Mouse (Mus musculus) retina, adult 2 months (tissue): ENCODE measurements at regions not wholly inside any gene's neighbourhood (a gene's known extent, or its start where the extent isn't known, plus 50 kb on each side); places are given as distances from the start of the nearest gene placed in this dataset.

Source experiments
- DNase-seq: peaks from one replicate; pipeline ENCODE4 v3.0.0-alpha.2; 2012; ENCODE audit warnings: low read depth, low spot score

GRCm38 (mm10) chr12:26068685-26069008, 346.4 kb downstream of the Rnf144a start:
- DNase-seq, result no peak

- no peak for DNase-seq
These were observed 347.0 kb downstream of the Rnf144a start for GRCm38 (mm10) chr12:26067866-26068684.

- DNase-seq, result no peak
These were observed 354.7 kb downstream of the Rnf144a start for GRCm38 (mm10) chr12:26060378-26060777.

GRCm38 (mm10) chr12:26059090-26059489, 356.0 kb downstream of the Rnf144a start:
- DNase-seq, result no peak

- no peak for DNase-seq
These were observed 357.5 kb downstream of the Rnf144a start for GRCm38 (mm10) chr12:26057491-26058054.

GRCm38 (mm10) chr12:26046991-26047390, 368.1 kb downstream of the Rnf144a start:
- no peak for DNase-seq

GRCm38 (mm10) chr12:26045321-26045720, 369.7 kb downstream of the Rnf144a start:
- no peak for DNase-seq

GRCm38 (mm10) chr12:26012951-26013350, 402.1 kb downstream of the Rnf144a start:
- DNase-seq, result no peak

- DNase-seq, result no peak
These were observed 421.0 kb downstream of the Rnf144a start for GRCm38 (mm10) chr12:25994063-25994462.

GRCm38 (mm10) chr12:25991801-25992525, 423.1 kb downstream of the Rnf144a start:
- DNase-seq, result no peak

- no peak for DNase-seq
These were observed 432.5 kb downstream of the Rnf144a start for GRCm38 (mm10) chr12:25982545-25982944.

- no peak for DNase-seq
These were observed 436.7 kb downstream of the Rnf144a start for GRCm38 (mm10) chr12:25978335-25978734.

- DNase-seq, result no peak
These were observed 456.5 kb downstream of the Rnf144a start for GRCm38 (mm10) chr12:25958584-25958983.

- DNase-seq, result no peak
These were observed 457.5 kb downstream of the Rnf144a start for GRCm38 (mm10) chr12:25957547-25957946.

GRCm38 (mm10) chr12:25947107-25947506, 467.9 kb downstream of the Rnf144a start:
- no peak for DNase-seq

GRCm38 (mm10) chr12:25946121-25946520, 468.9 kb downstream of the Rnf144a start:
- no peak for DNase-seq

GRCm38 (mm10) chr12:25938856-25939255, 476.2 kb downstream of the Rnf144a start:
- DNase-seq, result no peak

GRCm38 (mm10) chr12:25934946-25935345, 480.1 kb downstream of the Rnf144a start:
- no peak for DNase-seq

GRCm38 (mm10) chr12:25934526-25934925, 480.5 kb downstream of the Rnf144a start:
- DNase-seq, result no peak

- DNase-seq, result no peak
These were observed 488.7 kb downstream of the Rnf144a start for GRCm38 (mm10) chr12:25926367-25926766.

GRCm38 (mm10) chr12:25924526-25924925, 490.5 kb downstream of the Rnf144a start:
- DNase-seq, result no peak

- no peak for DNase-seq
These were observed 491.3 kb downstream of the Rnf144a start for GRCm38 (mm10) chr12:25923772-25924171.

GRCm38 (mm10) chr12:25905614-25906013, 509.4 kb downstream of the Rnf144a start:
- no peak for DNase-seq
